Mouse (Mus musculus): ENCODE results near the gene Cdh1.

- TF ChIP-seq CTCF (IDR thresholded peaks at IDR 0.05; ENCODE audit: insufficient read depth, low read depth, low read length) (no peak), POLR2A (IDR thresholded peaks at IDR 0.05; ENCODE audit: insufficient read depth, low read depth, low read length) (no peak)
These were observed 2.5 kb downstream of the Cdh1 start for GRCm38 (mm10) chr8:106605657-106606056.
